Mouse (Mus musculus) hindbrain, embryonic 16.5 days (tissue): ENCODE measurements around the gene Fbxo11. TPM values are rescaled to one million over a fixed set of nuclear protein-coding genes. Genes with fewer than 3 reads are reported as not detected.

Source experiments
- polyA plus RNA-seq: library from polyadenylated mRNA; unstranded; fragments of >200 nt; fragmentation: Nextera tagmentation; extraction: Ambion mirVana; gene quantifications from 2 replicates; pipeline ENCODE4 v1.2.1, GENCODE M21; 2015

Gene Fbxo11
- polyA plus RNA-seq, 1 experiment from 2014 or later = 21.3 TPM

Other genes starting within 250 kb of the Fbxo11 start
- gene Rpl36-ps4, start 144.3 kb downstream of the Fbxo11 start, polyA plus RNA-seq = not detected in 2 replicates
- gene Msh6, start 90.2 kb downstream of the Fbxo11 start, polyA plus RNA-seq = 26.7 and 30.4 TPM in 2 replicates